Mouse (Mus musculus) MEL (cell line): ENCODE measurements around the gene Ccdc162. TPM values are rescaled to one million over a fixed set of nuclear protein-coding genes. Genes with fewer than 3 reads are reported as not detected.
A peak's percentile ranks its signal among the peaks of the same experiment; 100 is the strongest.

Source experiments
- DNase-seq: peaks from one replicate; pipeline ENCODE4 v3.0.0; 2011; ENCODE audit warnings: low read depth, low spot score
- H3K27ac ChIP-seq: 2 replicates; pipeline ENCODE4 v1.5.1; 2012; ENCODE audit warnings: low read depth, mild to moderate bottlenecking, control low read depth, low read length, moderate library complexity; ENCODE audit not compliant: control insufficient read depth
- H3K27me3 ChIP-seq, 2 experiments: fragments of 150-350 bp in 1 of 2; sonication (generic) in 1 of 2; 2 replicates each; pipeline ENCODE4 v1.6.1; 2012; ENCODE audit warnings: low read length in 2 of 2, mild to moderate bottlenecking in 2 of 2, improper control_type of control experiment in 1 of 2, moderate library complexity in 1 of 2; ENCODE audit not compliant: insufficient read depth in 2 of 2, control insufficient read depth in 1 of 2
- H3K36me3 ChIP-seq, 2 experiments: 2 replicates each; pipeline ENCODE4 v1.6.1; 2012 to 2014; ENCODE audit warnings: low read length in 2 of 2, improper control_type of control experiment in 1 of 2, inconsistent platforms in 1 of 2, mild to moderate bottlenecking in 1 of 2; ENCODE audit not compliant: insufficient read depth in 2 of 2, control insufficient read depth in 1 of 2
- H3K4me1 ChIP-seq, 2 experiments: fragments of 150-350 bp in 1 of 2; sonication (generic) in 1 of 2; 2 replicates each; pipeline ENCODE4 v1.6.1; 2012; ENCODE audit warnings: low read length in 2 of 2, improper control_type of control experiment in 1 of 2, mild to moderate bottlenecking in 1 of 2; ENCODE audit not compliant: insufficient read depth in 2 of 2, control insufficient read depth in 1 of 2
- H3K4me3 ChIP-seq, 2 experiments: fragments of 150-350 bp in 1 of 2; sonication (generic) in 1 of 2; 2 replicates each; pipeline ENCODE4 v1.5.1; 2012; ENCODE audit warnings: low read depth in 2 of 2, low read length in 2 of 2, mild to moderate bottlenecking in 2 of 2, moderate library complexity in 2 of 2, control low read depth in 1 of 2, improper control_type of control experiment in 1 of 2; ENCODE audit not compliant: control insufficient read depth in 1 of 2, insufficient read depth in 1 of 2
- H3K79me2 ChIP-seq: 2 replicates; pipeline ENCODE4 v1.6.1; 2012; ENCODE audit warnings: mild to moderate bottlenecking, low read length, moderate library complexity; ENCODE audit not compliant: control insufficient read depth, poor library complexity, insufficient read depth
- H3K9ac ChIP-seq: 2 replicates; pipeline ENCODE4 v1.6.1; 2012; ENCODE audit warnings: low read depth, mild to moderate bottlenecking, control low read depth, low read length, moderate library complexity; ENCODE audit not compliant: control insufficient read depth, poor library complexity, severe bottlenecking
- H3K9me3 ChIP-seq: fragments of 150-350 bp; sonication (generic); replicated peaks from 2 replicates; pipeline ENCODE4 v1.6.1; 2012; ENCODE audit warnings: mild to moderate bottlenecking, low read length, improper control_type of control experiment, moderate library complexity; ENCODE audit not compliant: insufficient read depth
- BHLHE40 ChIP-seq: IDR thresholded peaks from 2 replicates; pipeline ENCODE4 v1.6.1; 2012; ENCODE audit warnings: low read depth, mild to moderate bottlenecking, inconsistent platforms, low read length, improper control_type of control experiment, borderline replicate concordance
- CHD1 ChIP-seq: IDR thresholded peaks from 2 replicates; pipeline ENCODE4 v1.6.1; 2012; ENCODE audit warnings: low read depth, mild to moderate bottlenecking, inconsistent platforms, low read length, improper control_type of control experiment
- CTCF ChIP-seq, 3 experiments: IDR thresholded peaks in 2 of 3; conservative IDR thresholded peaks in 1 of 3; 2 replicates each; pipeline ENCODE4 v1.5.1; 2011 to 2012; ENCODE audit warnings: low read length in 3 of 3, low read depth in 2 of 3, mild to moderate bottlenecking in 2 of 3, improper control_type of control experiment in 1 of 3, inconsistent platforms in 1 of 3, mixed read lengths in 1 of 3, moderate library complexity in 1 of 3; ENCODE audit not compliant: control insufficient read depth in 1 of 3, insufficient read depth in 1 of 3, poor library complexity in 1 of 3, severe bottlenecking in 1 of 3
- ELF1 ChIP-seq: IDR thresholded peaks from 2 replicates; pipeline ENCODE4 v1.6.1; 2014; ENCODE audit warnings: low read depth, mild to moderate bottlenecking, inconsistent platforms, low read length, improper control_type of control experiment, moderate library complexity
- EP300 ChIP-seq, 2 experiments: IDR thresholded peaks; 2 replicates each; pipeline ENCODE4 v1.6.1; 2011; ENCODE audit warnings: improper control_type of control experiment in 2 of 2, low read length in 2 of 2, low read depth in 1 of 2, mild to moderate bottlenecking in 1 of 2
- ETS1 ChIP-seq: IDR thresholded peaks from 2 replicates; pipeline ENCODE4 v1.6.1; 2012; ENCODE audit warnings: low read depth, mild to moderate bottlenecking, inconsistent platforms, low read length, improper control_type of control experiment, moderate library complexity
- GABPA ChIP-seq: IDR thresholded peaks from 2 replicates; pipeline ENCODE4 v1.6.1; 2012; ENCODE audit warnings: low read depth, mild to moderate bottlenecking, inconsistent platforms, low read length, improper control_type of control experiment, moderate library complexity
- GATA1 ChIP-seq: IDR thresholded peaks from 2 replicates; pipeline ENCODE4 v1.6.1; 2011; ENCODE audit warnings: low read depth, low read length, improper control_type of control experiment
- KAT2A ChIP-seq: conservative IDR thresholded peaks from 2 replicates; pipeline ENCODE4 v1.6.1; 2012; ENCODE audit warnings: low read depth, low read length, improper control_type of control experiment, inconsistent platforms
- MAX ChIP-seq: IDR thresholded peaks from 2 replicates; pipeline ENCODE4 v1.6.1; 2011; ENCODE audit warnings: low read length, improper control_type of control experiment
- MAZ ChIP-seq: IDR thresholded peaks from 2 replicates; pipeline ENCODE4 v1.6.1; 2012; ENCODE audit warnings: low read depth, mild to moderate bottlenecking, inconsistent platforms, low read length, improper control_type of control experiment
- MEF2A ChIP-seq: IDR thresholded peaks from 2 replicates; pipeline ENCODE4 v1.6.1; 2014; ENCODE audit warnings: low read depth, mild to moderate bottlenecking, inconsistent platforms, low read length, improper control_type of control experiment; ENCODE audit not compliant: poor library complexity, insufficient replicate concordance, severe bottlenecking; ENCODE audit errors: extremely low read depth
- MXI1 ChIP-seq: IDR thresholded peaks from 2 replicates; pipeline ENCODE4 v1.6.1; 2011; ENCODE audit warnings: mild to moderate bottlenecking, low read depth, low read length, improper control_type of control experiment
- MYB ChIP-seq: IDR thresholded peaks from 2 replicates; pipeline ENCODE4 v1.6.1; 2011; ENCODE audit warnings: mild to moderate bottlenecking, low read depth, low read length, improper control_type of control experiment
- MYC ChIP-seq: IDR thresholded peaks from 2 replicates; pipeline ENCODE4 v1.6.1; 2011; ENCODE audit warnings: low read depth, mild to moderate bottlenecking, low read length, improper control_type of control experiment, moderate library complexity
- NELFE ChIP-seq: IDR thresholded peaks from 2 replicates; pipeline ENCODE4 v1.6.1; 2011; ENCODE audit warnings: low read depth, low read length, improper control_type of control experiment
- POLR2AphosphoS2 ChIP-seq: IDR thresholded peaks from 2 replicates; pipeline ENCODE4 v1.6.1; 2011; ENCODE audit warnings: low read length, improper control_type of control experiment
- POLR2AphosphoS5 ChIP-seq: IDR thresholded peaks from 2 replicates; pipeline ENCODE4 v1.6.1; 2012; ENCODE audit warnings: low read depth, borderline replicate concordance, mild to moderate bottlenecking, inconsistent platforms, low read length, moderate library complexity, mixed read lengths
- RAD21 ChIP-seq: IDR thresholded peaks from 2 replicates; pipeline ENCODE4 v1.6.1; 2011; ENCODE audit warnings: mild to moderate bottlenecking, low read depth, low read length, improper control_type of control experiment
- RCOR1 ChIP-seq: IDR thresholded peaks from 2 replicates; pipeline ENCODE4 v1.6.1; 2012; ENCODE audit warnings: low read depth, mild to moderate bottlenecking, inconsistent platforms, low read length, improper control_type of control experiment
- SMC3 ChIP-seq: IDR thresholded peaks from 2 replicates; pipeline ENCODE4 v1.6.1; 2011; ENCODE audit warnings: low read depth, low read length, improper control_type of control experiment
- TAL1 ChIP-seq: IDR thresholded peaks from 2 replicates; pipeline ENCODE4 v1.6.1; 2012; ENCODE audit warnings: mild to moderate bottlenecking, inconsistent platforms, low read length, moderate library complexity, mixed read lengths
- TCF12 ChIP-seq: IDR thresholded peaks from 2 replicates; pipeline ENCODE4 v1.6.1; 2014; ENCODE audit warnings: low read depth, mild to moderate bottlenecking, inconsistent platforms, low read length, improper control_type of control experiment, moderate library complexity
- ZC3H11A ChIP-seq: IDR thresholded peaks from 2 replicates; pipeline ENCODE4 v1.6.1; 2012; ENCODE audit warnings: low read depth, mild to moderate bottlenecking, inconsistent platforms, low read length, improper control_type of control experiment
- ZMIZ1 ChIP-seq: IDR thresholded peaks from 2 replicates; pipeline ENCODE4 v1.6.1; 2012; ENCODE audit warnings: low read depth, mild to moderate bottlenecking, inconsistent platforms, low read length, improper control_type of control experiment, moderate library complexity
- ZNF384 ChIP-seq: IDR thresholded peaks from 2 replicates; pipeline ENCODE4 v1.6.1; 2012; ENCODE audit warnings: low read depth, mild to moderate bottlenecking, inconsistent platforms, low read length, improper control_type of control experiment
- polyA plus RNA-seq, 2 experiments: library from polyadenylated mRNA; stranded (reverse) in 1 of 2; unstranded in 1 of 2; fragments of >175 nt in 1 of 2; fragments of >200 nt in 1 of 2; gene quantifications; 2 replicates each; pipeline versions ENCODE4 v1.2.1 to v1.2.4; 2012; ENCODE audit warnings: low replicate concordance in 2 of 2, low read depth in 1 of 2; ENCODE audit not compliant: insufficient read length in 2 of 2, insufficient read depth in 1 of 2, missing spikeins in 1 of 2
- total RNA-seq: library from RNA; depleted of rRNA; stranded (reverse); fragments of 300-350 nt; gene quantifications from 2 replicates; pipeline ENCODE4 v1.2.3, GENCODE M21; 2012

Gene Ccdc162
- total and polyA plus RNA-seq, 3 experiments, result 0.06 TPM; not detected in 2

DNA sequence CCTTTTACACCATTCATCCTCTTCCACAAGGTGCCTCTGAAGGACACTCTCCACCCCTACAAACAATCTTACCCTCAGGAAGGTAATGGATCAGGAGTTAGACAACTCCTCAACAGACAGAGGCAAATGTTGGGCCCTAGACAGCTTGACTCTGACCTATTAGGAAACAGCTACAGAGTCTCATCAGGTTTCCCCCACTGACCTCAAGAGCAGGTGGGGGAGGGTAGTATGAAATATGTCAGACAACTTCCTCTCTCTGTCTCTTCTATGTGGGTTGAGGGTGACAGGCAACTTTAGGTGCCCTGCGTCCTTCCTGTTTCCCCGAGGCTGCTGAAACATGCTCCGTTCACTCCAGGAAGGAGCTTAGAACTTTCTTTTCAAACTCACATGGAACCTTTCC is 120.9 kb downstream of the Ccdc162 start:
- Histone ChIP-seq H3K9me3 (no peaks in the 10 kb centered on the region), H3K36me3 (no peaks in the 10 kb centered on the region), H3K27ac (no peak overlapping the region), H3K4me3 (peak overlapping the region in 1 of 2 experiments; percentile 7; a peak in 1 of 4 replicates), H3K9ac (no peak overlapping the region), H3K79me2 (no peaks in the 10 kb centered on the region), H3K27me3 (peaks cover 5 to 7% of the 10 kb centered on the region in 2 experiments; a peak in 3 of 4 replicates), H3K4me1 (peaks cover 3 to 7% of the 10 kb centered on the region in 2 experiments; a peak in 3 of 4 replicates)
- no peak for TF ChIP-seq GATA1
- TF ChIP-seq ETS1, result no peak
- no peak for TF ChIP-seq POLR2AphosphoS5
- no peak for TF ChIP-seq POLR2AphosphoS2
- no peak for TF ChIP-seq MYB
- TF ChIP-seq KAT2A, result no peak
- TF ChIP-seq RCOR1, result no peak
- no peak for TF ChIP-seq MEF2A
- no peak for TF ChIP-seq MYC
- peak; percentile 63 for DNase-seq

DNA sequence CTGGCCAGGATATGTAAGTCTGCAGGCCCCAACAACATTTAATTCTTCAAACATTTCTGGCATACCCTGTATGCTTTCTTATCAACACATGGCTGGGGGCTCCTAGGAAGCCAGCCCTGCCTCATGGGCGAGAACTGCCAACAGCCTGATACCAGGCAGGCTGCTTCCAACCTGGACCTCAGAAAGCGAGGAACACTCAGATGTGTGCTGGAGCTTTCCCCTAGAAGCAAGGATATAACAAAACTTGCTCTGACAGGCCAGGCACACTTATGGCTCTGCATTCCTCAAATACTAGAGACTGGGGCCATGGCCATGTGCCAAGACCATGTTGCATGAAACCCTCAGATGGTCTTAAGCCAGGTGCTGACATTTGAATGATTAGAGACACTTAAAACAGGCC is 121.5 kb downstream of the Ccdc162 start:
- Histone ChIP-seq H3K4me1 (peaks cover 3 to 7% of the 10 kb centered on the region in 2 experiments; a peak in 3 of 4 replicates), H3K27ac (no peak overlapping the region), H3K9me3 (no peaks in the 10 kb centered on the region), H3K36me3 (no peaks in the 10 kb centered on the region), H3K79me2 (no peaks in the 10 kb centered on the region), H3K4me3 (no peak overlapping the region), H3K9ac (no peak overlapping the region), H3K27me3 (peaks cover 5 to 7% of the 10 kb centered on the region in 2 experiments; a peak in 3 of 4 replicates)
- no peak for DNase-seq
- no peak for TF ChIP-seq CTCF (IDR thresholded peaks at IDR 0.05 in 2 of 3, conservative IDR thresholded peaks at IDR 0.05 in 1 of 3; ENCODE audit: control insufficient read depth in 1 of 3, insufficient read depth in 1 of 3, low read depth in 2 of 3, low read length in 3 of 3, poor library complexity in 1 of 3, severe bottlenecking in 1 of 3)
- TF ChIP-seq ELF1, result no peak
- no peak; the same call in 1 of the 2 replicates for TF ChIP-seq NELFE
- no peak for TF ChIP-seq POLR2AphosphoS2
- no peak for TF ChIP-seq SMC3
- no peak for TF ChIP-seq ZNF384

DNA sequence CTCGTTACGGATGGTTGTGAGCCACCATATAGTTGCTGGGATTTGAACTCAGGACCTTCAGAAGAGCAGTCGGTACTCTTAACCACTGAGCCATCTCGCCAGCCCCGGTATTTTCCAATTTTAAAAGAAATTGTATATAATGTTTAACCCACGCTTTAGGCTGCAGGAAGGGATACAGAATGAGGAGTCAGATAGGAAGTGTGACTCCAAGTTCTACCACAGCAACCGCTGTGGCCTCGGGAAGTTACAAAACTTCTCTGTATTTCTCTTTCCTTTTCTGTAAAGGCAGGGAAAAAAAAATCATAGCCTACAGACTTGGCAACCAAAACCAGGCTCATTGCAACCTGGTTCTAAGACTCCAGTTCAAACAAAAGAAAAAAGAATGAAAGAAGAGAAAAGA is 122.0 kb downstream of the Ccdc162 start:
- Histone ChIP-seq H3K36me3 (no peaks in the 10 kb centered on the region), H3K79me2 (no peaks in the 10 kb centered on the region), H3K27ac (no peak overlapping the region), H3K9me3 (no peaks in the 10 kb centered on the region), H3K4me3 (no peak overlapping the region), H3K27me3 (peaks cover 5 to 7% of the 10 kb centered on the region in 2 experiments; a peak in 3 of 4 replicates), H3K9ac (no peak overlapping the region), H3K4me1 (peaks cover 3 to 7% of the 10 kb centered on the region in 2 experiments; a peak in 3 of 4 replicates)
- DNase-seq, result no peak
- TF ChIP-seq POLR2AphosphoS2, result no peak
- no peak for TF ChIP-seq TAL1
- no peak for TF ChIP-seq EP300 (IDR thresholded peaks at IDR 0.05; ENCODE audit: low read depth in 1 of 2, low read length in 2 of 2)
- TF ChIP-seq RCOR1, result no peak
- TF ChIP-seq MAZ, result no peak
- no peak for TF ChIP-seq ZC3H11A
- TF ChIP-seq ZMIZ1, result no peak
- TF ChIP-seq MXI1, result no peak
- TF ChIP-seq CTCF (IDR thresholded peaks at IDR 0.05 in 2 of 3, conservative IDR thresholded peaks at IDR 0.05 in 1 of 3; ENCODE audit: control insufficient read depth in 1 of 3, insufficient read depth in 1 of 3, low read depth in 2 of 3, low read length in 3 of 3, poor library complexity in 1 of 3, severe bottlenecking in 1 of 3), result no peak
- TF ChIP-seq KAT2A, result no peak
- TF ChIP-seq GATA1, result no peak
- TF ChIP-seq BHLHE40, result no peak
- no peak for TF ChIP-seq CHD1
- no peak for TF ChIP-seq RAD21
- TF ChIP-seq MAX, result no peak
- TF ChIP-seq TCF12, result no peak
- no peak for TF ChIP-seq NELFE
- no peak for TF ChIP-seq GABPA
